Mouse (Mus musculus) heart, embryonic 10.5 days (tissue): ENCODE data around the gene Gm21750. TPM values are rescaled to one million over a fixed set of nuclear protein-coding genes. Genes with fewer than 3 reads are reported as not detected.
"Not testable (repeated sequence)": the region's sequence is repeated elsewhere in the genome, so short reads cannot be mapped to it uniquely, and the experiment has no call there.

Experiments
- DNase-seq: peaks from one replicate; pipeline ENCODE4 v3.0.0-alpha.2; 2017; ENCODE audit warnings: low spot score
- H3K27ac ChIP-seq: fragments of 300-500 bp; sonication (generic); 2 replicates; pipeline ENCODE4 v1.5.1; 2016; ENCODE audit warnings: mild to moderate bottlenecking
- H3K27me3 ChIP-seq: fragments of 300-500 bp; sonication (generic); 2 replicates; pipeline ENCODE4 v1.6.1; 2016; ENCODE audit warnings: mild to moderate bottlenecking; ENCODE audit not compliant: poor library complexity, insufficient read depth, severe bottlenecking
- H3K36me3 ChIP-seq: fragments of 300-500 bp; sonication (generic); 2 replicates; pipeline ENCODE4 v1.6.1; 2016; ENCODE audit warnings: mild to moderate bottlenecking, moderate library complexity
- H3K4me1 ChIP-seq: fragments of 300-500 bp; sonication (generic); 2 replicates; pipeline ENCODE4 v1.6.1; 2016; ENCODE audit warnings: mild to moderate bottlenecking
- H3K4me3 ChIP-seq: fragments of 300-500 bp; sonication (generic); 2 replicates; pipeline ENCODE4 v1.5.1; 2016; ENCODE audit warnings: mild to moderate bottlenecking, moderate library complexity
- H3K9me3 ChIP-seq: fragments of 300-500 bp; sonication (generic); 2 replicates; pipeline ENCODE4 v1.6.1; 2016; ENCODE audit warnings: mild to moderate bottlenecking, moderate library complexity
- WGBS: fragments of 180-500 bp; shearing (Covaris S2); methylation state at CpG from one replicate; pipeline ENCODE4 v1.1.7; 2016; 5-methylcytosine and 5-hydroxymethylcytosine counted together
- polyA plus RNA-seq: library from polyadenylated mRNA; unstranded; fragments of >200 nt; fragmentation: Nextera tagmentation; extraction: Ambion mirVana; gene quantifications from 2 replicates; pipeline ENCODE4 v1.2.1, GENCODE M21; 2016

Gene Gm21750
- not detected in 2 replicates for polyA plus RNA-seq

GRCm38 (mm10) chr14:73660925-73661324 is at the start of gene Gm21750:
Gm21750 (plus strand) TSS chr14:73661225.
- H3K4me1 ChIP-seq = not testable (repeated sequence)
- 71% methylated on average over 3 of the region's 3 CpGs for WGBS

GRCm38 (mm10) chr14:73614961-73615360 is 46.1 kb upstream of the Gm21750 start:
- DNase-seq, H3K27me3 ChIP-seq, H3K9me3 ChIP-seq, H3K4me3 ChIP-seq, H3K4me1 ChIP-seq, H3K27ac ChIP-seq, H3K36me3 ChIP-seq: not testable (repeated sequence)
- 59% methylated on average over 1 of the region's 1 CpGs for WGBS

More at GRCm38 (mm10) chr14:73660925-73661324, at the start of gene Gm21750:
- not testable (repeated sequence) for H3K27ac ChIP-seq, H3K9me3 ChIP-seq, DNase-seq, H3K4me3 ChIP-seq, H3K27me3 ChIP-seq, H3K36me3 ChIP-seq

GRCm38 (mm10) chr14:73620880-73621279 is 40.1 kb upstream of the Gm21750 start:
- DNase-seq = no peak
- H3K27ac ChIP-seq = no peak overlapping the region
- WGBS = 79% methylated on average over 3 of the region's 3 CpGs
- no peaks in the 10 kb centered on the region for H3K36me3 ChIP-seq
- H3K27me3 ChIP-seq = no peaks in the 10 kb centered on the region
- no peaks in the 10 kb centered on the region; the same call in 1 of the 2 replicates for H3K9me3 ChIP-seq
- no peaks in the 10 kb centered on the region for H3K4me1 ChIP-seq
- no peak overlapping the region for H3K4me3 ChIP-seq

GRCm38 (mm10) chr14:73622988-73623387 is 38.0 kb upstream of the Gm21750 start:
- H3K27ac ChIP-seq = no peak overlapping the region
- DNase-seq = no peak
- H3K36me3 ChIP-seq = no peaks in the 10 kb centered on the region
- no peaks in the 10 kb centered on the region; the same call in 1 of the 2 replicates for H3K9me3 ChIP-seq
- no peak overlapping the region for H3K4me3 ChIP-seq
- WGBS = 68% methylated on average over 1 of the region's 1 CpGs
- H3K4me1 ChIP-seq = no peaks in the 10 kb centered on the region
- no peaks in the 10 kb centered on the region for H3K27me3 ChIP-seq

- Histone ChIP-seq H3K4me3 (no peak overlapping the region), H3K27ac (no peak overlapping the region), H3K9me3 (no peaks in the 10 kb centered on the region), H3K4me1 (no peaks in the 10 kb centered on the region), H3K27me3 (no peaks in the 10 kb centered on the region), H3K36me3 (no peaks in the 10 kb centered on the region)
- DNase-seq = no peak
- WGBS = 65% methylated on average over 3 of the region's 3 CpGs
Observed at GRCm38 (mm10) chr14:73625469-73625868, 35.6 kb upstream of the Gm21750 start.

- Histone ChIP-seq H3K9me3 (no peaks in the 10 kb centered on the region), H3K4me1 (no peaks in the 10 kb centered on the region), H3K36me3 (no peaks in the 10 kb centered on the region), H3K4me3 (no peak overlapping the region), H3K27ac (no peak overlapping the region), H3K27me3 (no peaks in the 10 kb centered on the region)
- WGBS = 83% methylated on average over 4 of the region's 4 CpGs
- DNase-seq = no peak
Observed at GRCm38 (mm10) chr14:73631511-73631910, 29.5 kb upstream of the Gm21750 start.

GRCm38 (mm10) chr14:73632648-73633263 is 28.3 kb upstream of the Gm21750 start:
- H3K9me3 ChIP-seq = no peaks in the 10 kb centered on the region
- 69% methylated on average over 9 of the region's 9 CpGs for WGBS

GRCm38 (mm10) chr14:73634356-73634755 is 26.7 kb upstream of the Gm21750 start:
- Histone ChIP-seq H3K27ac (no peak overlapping the region), H3K36me3 (no peaks in the 10 kb centered on the region), H3K4me3 (no peak overlapping the region), H3K9me3 (no peaks in the 10 kb centered on the region), H3K4me1 (no peaks in the 10 kb centered on the region), H3K27me3 (no peaks in the 10 kb centered on the region)
- no peak for DNase-seq
- 88% methylated on average over 3 of the region's 3 CpGs for WGBS

More at GRCm38 (mm10) chr14:73632648-73633263, 28.3 kb upstream of the Gm21750 start:
- no peak for DNase-seq
- no peaks in the 10 kb centered on the region for H3K36me3 ChIP-seq
- no peak overlapping the region for H3K27ac ChIP-seq
- H3K27me3 ChIP-seq = no peaks in the 10 kb centered on the region
- no peaks in the 10 kb centered on the region for H3K4me1 ChIP-seq
- H3K4me3 ChIP-seq = no peak overlapping the region

GRCm38 (mm10) chr14:73637460-73637859 is 23.6 kb upstream of the Gm21750 start:
- Histone ChIP-seq H3K27me3 (no peaks in the 10 kb centered on the region), H3K4me3 (no peak overlapping the region), H3K9me3 (no peaks in the 10 kb centered on the region), H3K27ac (no peak overlapping the region), H3K36me3 (no peaks in the 10 kb centered on the region), H3K4me1 (no peaks in the 10 kb centered on the region)
- no peak for DNase-seq

- Histone ChIP-seq H3K27ac (no peak overlapping the region), H3K9me3 (no peaks in the 10 kb centered on the region), H3K4me1 (no peaks in the 10 kb centered on the region), H3K36me3 (no peaks in the 10 kb centered on the region), H3K4me3 (no peak overlapping the region), H3K27me3 (no peaks in the 10 kb centered on the region)
- no peak for DNase-seq
- WGBS = 83% methylated on average over 4 of the region's 4 CpGs
Observed at GRCm38 (mm10) chr14:73650179-73650578, 10.8 kb upstream of the Gm21750 start.

- no peak overlapping the region for H3K27ac ChIP-seq
- H3K4me3 ChIP-seq = no peak overlapping the region
- no peaks in the 10 kb centered on the region for H3K4me1 ChIP-seq
- 85% methylated on average over 2 of the region's 2 CpGs for WGBS
- DNase-seq = no peak
- no peaks in the 10 kb centered on the region for H3K27me3 ChIP-seq
- no peaks in the 10 kb centered on the region for H3K36me3 ChIP-seq
- H3K9me3 ChIP-seq = no peaks in the 10 kb centered on the region
Observed at GRCm38 (mm10) chr14:73670091-73670490, 9.1 kb downstream of the Gm21750 start.

- Histone ChIP-seq H3K27ac (no peak overlapping the region), H3K9me3 (no peaks in the 10 kb centered on the region), H3K36me3 (no peaks in the 10 kb centered on the region), H3K27me3 (no peaks in the 10 kb centered on the region), H3K4me3 (no peak overlapping the region), H3K4me1 (no peaks in the 10 kb centered on the region)
- no peak for DNase-seq
- 58% methylated on average over 4 of the region's 4 CpGs for WGBS
Observed at GRCm38 (mm10) chr14:73687726-73688125, 26.7 kb downstream of the Gm21750 start.

- H3K36me3 ChIP-seq = no peaks in the 10 kb centered on the region
Observed at GRCm38 (mm10) chr14:73688427-73688826, 27.4 kb downstream of the Gm21750 start.

GRCm38 (mm10) chr14:73700256-73700655 is 39.2 kb downstream of the Gm21750 start:
- DNase-seq = no peak
- WGBS = 38% methylated on average over 1 of the region's 1 CpGs

More at GRCm38 (mm10) chr14:73688427-73688826, 27.4 kb downstream of the Gm21750 start:
- Histone ChIP-seq H3K4me3 (no peak overlapping the region), H3K27me3 (no peaks in the 10 kb centered on the region), H3K4me1 (no peaks in the 10 kb centered on the region), H3K9me3 (no peaks in the 10 kb centered on the region), H3K27ac (no peak overlapping the region)
- no peak for DNase-seq
- whole genome bisulfite sequencing = 71% methylated on average over 2 of the region's 2 CpGs

More at GRCm38 (mm10) chr14:73700256-73700655, 39.2 kb downstream of the Gm21750 start:
- H3K4me1 ChIP-seq = no peaks in the 10 kb centered on the region
- no peak overlapping the region for H3K4me3 ChIP-seq
- no peak overlapping the region for H3K27ac ChIP-seq
- H3K27me3 ChIP-seq = no peaks in the 10 kb centered on the region
- no peaks in the 10 kb centered on the region for H3K9me3 ChIP-seq
- no peaks in the 10 kb centered on the region for H3K36me3 ChIP-seq
